Mouse (Mus musculus): ENCODE data around the gene Gls2. TPM values are rescaled to one million over a fixed set of nuclear protein-coding genes. Genes with fewer than 3 reads are reported as not detected.
"Not testable (repeated sequence)": the region's sequence is repeated elsewhere in the genome, so short reads cannot be mapped to it uniquely, and the experiment has no call there.

Gene Gls2
- total RNA-seq, 2 experiments from 2014 or later: 31.3 to 33.2 TPM

- DNase-seq (ENCODE audit: low spot score in 2 of 2); intact Hi-C loops (cut with DNase I): not testable (repeated sequence)
Measured at GRCm38 (mm10) chr10:128192030-128192766, 2.1 kb upstream of the Gls2 start.

GRCm38 (mm10) chr10:128193113-128193512 lies 1.1 kb upstream of the Gls2 start:
- intact Hi-C loops (cut with DNase I): no loop called here

GRCm38 (mm10) chr10:128194551-128195461 lies 549 bp downstream of the Gls2 start:
- intact Hi-C loops (cut with DNase I): no loop called here
- DNase-seq (ENCODE audit: low spot score in 2 of 2): peak; percentile 46 to 79

More at GRCm38 (mm10) chr10:128193113-128193512, 1.1 kb upstream of the Gls2 start:
- no peak for DNase-seq (ENCODE audit: low spot score in 2 of 2)

- intact Hi-C loops (cut with DNase I): no loop called here
- no peak for DNase-seq (ENCODE audit: low spot score in 2 of 2)
Measured at GRCm38 (mm10) chr10:128201856-128202255, 7.6 kb downstream of the Gls2 start.

GRCm38 (mm10) chr10:128204941-128205340 lies 10.7 kb downstream of the Gls2 start:
- DNase-seq (ENCODE audit: low spot score in 2 of 2): no peak
- intact Hi-C loops (cut with DNase I): no loop called here

GRCm38 (mm10) chr10:128208326-128208725 lies 14.1 kb downstream of the Gls2 start:
- intact Hi-C loops (cut with DNase I): no loop called here
- no peak for DNase-seq (ENCODE audit: low spot score in 2 of 2)

GRCm38 (mm10) chr10:128209311-128210009 lies 15.2 kb downstream of the Gls2 start:
- intact Hi-C loops (cut with DNase I): loop anchor here (10.0 kb wide), 1 partner anchor 245 kb away; the partner anchor contains the start of gene Smarcc2
- DNase-seq (ENCODE audit: low spot score in 2 of 2): no peak

- DNase-seq (ENCODE audit: low spot score in 2 of 2): no peak
- intact Hi-C loops (cut with DNase I): loop anchor here (10.0 kb wide), 1 partner anchor 245 kb away; the partner anchor contains the start of gene Smarcc2
Measured at GRCm38 (mm10) chr10:128210131-128210530, 15.9 kb downstream of the Gls2 start.

GRCm38 (mm10) chr10:128210954-128211353 lies 16.7 kb downstream of the Gls2 start:
- intact Hi-C loops (cut with DNase I): loop anchor here (10.0 kb wide), 1 partner anchor 244 kb away; the partner anchor contains the start of gene Smarcc2
- DNase-seq (ENCODE audit: low spot score in 2 of 2): peak in 1 of 2 experiments; percentile 18

GRCm38 (mm10) chr10:128211390-128212108 lies 17.3 kb downstream of the Gls2 start, which contains the start of gene Spryd4:
Gene Spryd4, minus strand, starts transcription at chr10:128211807.
- intact Hi-C loops (cut with DNase I): loop anchor here (2.0 to 10.0 kb wide), 2 partner anchors 73 to 243 kb away; partner anchors contain the start of gene Smarcc2
- DNase-seq (ENCODE audit: low spot score in 2 of 2): peak; percentile 87 to 89

- intact Hi-C loops (cut with DNase I): loop anchor here (2.0 to 10.0 kb wide), 2 partner anchors 73 to 243 kb away; partner anchors contain the start of gene Smarcc2
- DNase-seq (ENCODE audit: low spot score in 2 of 2): no peak
Measured at GRCm38 (mm10) chr10:128212148-128212547, 17.9 kb downstream of the Gls2 start.

GRCm38 (mm10) chr10:128212871-128213323 lies 18.6 kb downstream of the Gls2 start:
- intact Hi-C loops (cut with DNase I): loop anchor here (1.0 to 10.0 kb wide), 3 partner anchors 19 to 242 kb away; partner anchors contain the start of genes Smarcc2 and Timeless
- DNase-seq (ENCODE audit: low spot score in 2 of 2): peak in 1 of 2 experiments; percentile 48

GRCm38 (mm10) chr10:128214112-128214511 lies 19.9 kb downstream of the Gls2 start:
- intact Hi-C loops (cut with DNase I): loop anchor here (10.0 kb wide), 1 partner anchor 241 kb away; the partner anchor contains the start of gene Smarcc2
- not testable (repeated sequence) for DNase-seq (ENCODE audit: low spot score in 2 of 2)

- no peak for DNase-seq (ENCODE audit: low spot score in 2 of 2)
- intact Hi-C loops (cut with DNase I): loop anchor here (10.0 kb wide), 1 partner anchor 240 kb away; the partner anchor contains the start of gene Smarcc2
Measured at GRCm38 (mm10) chr10:128214981-128215380, 20.7 kb downstream of the Gls2 start.

GRCm38 (mm10) chr10:128218387-128219117 lies 24.3 kb downstream of the Gls2 start:
- intact Hi-C loops (cut with DNase I): loop anchor here (10.0 kb wide), 1 partner anchor 236 kb away; the partner anchor contains the start of gene Smarcc2
- no peak for DNase-seq (ENCODE audit: low spot score in 2 of 2)

- DNase-seq (ENCODE audit: low spot score in 2 of 2): no peak
- intact Hi-C loops (cut with DNase I): no loop called here
Measured at GRCm38 (mm10) chr10:128221533-128222286, 27.5 kb downstream of the Gls2 start.

- DNase-seq (ENCODE audit: low spot score in 2 of 2): no peak
- intact Hi-C loops (cut with DNase I): no loop called here
Measured at GRCm38 (mm10) chr10:128225064-128225463, 30.8 kb downstream of the Gls2 start.
